ENCODE assay signal across 21 mouse cellular contexts in genomic region chr7:122528201-122528600, GRCm38 (mm10).
DNase-seq lines count a peak whose midpoint lies in the region; ATAC-seq lines count a peak whose summit lies in the region.
"Had no signal": no experiment of that assay in that cellular context is flagged by ENCODE, and none has a peak within 500 bp of the region (broad histone marks: within the 10 kb centered on the region; RNA-seq: fewer than 3 reads in every experiment).

No protein-coding gene starts in this region.

- no peak overlapping the region for H3K4me3 ChIP-seq in midbrain, embryonic 11.5 days (ENCODE audit: low read depth, low read length)
- no peak overlapping the region for H3K4me3 ChIP-seq in midbrain, embryonic 16.5 days (ENCODE audit: low read depth, low read length)

- no peak overlapping the region for H3K9ac ChIP-seq in midbrain, embryonic 11.5 days (ENCODE audit: low read length)
- no peak overlapping the region for H3K9ac ChIP-seq in midbrain, embryonic 16.5 days (ENCODE audit: low read depth, low read length)

- no peaks in the 10 kb centered on the region for H3K4me1 ChIP-seq in midbrain, embryonic 11.5 days (ENCODE audit: control insufficient read depth, insufficient read depth, low read length)
- no peaks in the 10 kb centered on the region for H3K4me1 ChIP-seq in midbrain, embryonic 16.5 days (ENCODE audit: control insufficient read depth, insufficient read depth, low read length)

- ATAC-seq in midbrain, embryonic 11.5 days (ENCODE audit: low FRiP score): no peak
- ATAC-seq in midbrain, embryonic 16.5 days: no peak
- ATAC-seq in monocyte, adult 5-6 weeks (replicated peaks; ENCODE audit: insufficient number of reproducible peaks, low FRiP score, low TSS enrichment, poor library complexity, severe bottlenecking): 0 out of 2 replicates have a peak, but pooled peaks have one; percentile 22
- ATAC-seq: activated CD4-positive, CD25-positive, alpha-beta regulatory T cell, adult 4 months; CD4-positive, CD25-positive, alpha-beta regulatory T cell, adult 4 months; Patski had no signal

- peak; percentile 74 for DNase-seq in heart, adult 11 months
- no peak for DNase-seq in heart, postnatal 4 days
- DNase-seq in midbrain, embryonic 11.5 days (ENCODE audit: low spot score, missing footprints): peak; percentile 66
- DNase-seq in spleen, postnatal 4 days (ENCODE audit: low spot score in 2 of 2): no peak
- DNase-seq: adrenal gland, adult 2 months; adrenal gland, adult 8-10 months; adrenal gland, postnatal 10 days; adrenal gland, postnatal 14 days; adrenal gland, postnatal 25 days; adrenal gland, postnatal 36 days; B cell, adult 2 months; cerebellum, adult 11 months; cerebellum, adult 11-12 months; cerebellum, adult 18-20 months had no signal

- H3K27me3 ChIP-seq in midbrain, embryonic 11.5 days (ENCODE audit: control insufficient read depth, insufficient read depth, low read length): no peaks in the 10 kb centered on the region
- H3K27me3 ChIP-seq in midbrain, embryonic 16.5 days (ENCODE audit: control insufficient read depth, insufficient read depth, low read depth, low read length): no peaks in the 10 kb centered on the region
- H3K27me3 ChIP-seq: CH12.LX had no signal

- H3K36me3 ChIP-seq in midbrain, embryonic 11.5 days (ENCODE audit: control insufficient read depth, insufficient read depth, low read length): no peaks in the 10 kb centered on the region
- H3K36me3 ChIP-seq in midbrain, embryonic 16.5 days (ENCODE audit: control insufficient read depth, insufficient read depth, low read length): no peaks in the 10 kb centered on the region
- H3K36me3 ChIP-seq: G1E had no signal

- H3K27ac ChIP-seq in midbrain, embryonic 11.5 days (ENCODE audit: low read depth, low read length): no peak overlapping the region
- no peak overlapping the region for H3K27ac ChIP-seq in midbrain, embryonic 16.5 days (ENCODE audit: low read length)

- H3K4me2 ChIP-seq in midbrain, embryonic 11.5 days: no peak overlapping the region
- no peak overlapping the region for H3K4me2 ChIP-seq in midbrain, embryonic 16.5 days (ENCODE audit: low read length)

- WGBS in midbrain, embryonic 11.5 days: 89% methylated on average over 11 of the region's 11 CpGs
- 91% methylated on average over 11 of the region's 11 CpGs for WGBS in midbrain, embryonic 16.5 days

- H3K9me3 ChIP-seq in midbrain, embryonic 11.5 days (ENCODE audit: control insufficient read depth, low read length): no peaks in the 10 kb centered on the region
- H3K9me3 ChIP-seq in midbrain, embryonic 16.5 days (replicated peaks; ENCODE audit: control insufficient read depth, low read length, poor library complexity, severe bottlenecking): no peaks in the 10 kb centered on the region

Comparison
In these comparisons a context has a peak if more than half of its experiments do, and no peak if none do; other contexts are left out.
1. DNase-seq: peak in heart, adult 11 months (single experiment) and midbrain, embryonic 11.5 days (single experiment); none in heart, postnatal 4 days (single experiment) and spleen, postnatal 4 days (0 of 2).